Mouse (Mus musculus) right cerebral cortex, postnatal 36 days (tissue): ENCODE results near the gene Wbp2nl.
A peak's percentile ranks its signal among the peaks of the same experiment; 100 is the strongest.

Experiments
- DNase-seq, 2 experiments: peaks; one replicate each; pipeline ENCODE4 v3.0.0; 2022; ENCODE audit warnings: low spot score in 2 of 2, mixed read lengths in 1 of 2

Gene Wbp2nl

DNA sequence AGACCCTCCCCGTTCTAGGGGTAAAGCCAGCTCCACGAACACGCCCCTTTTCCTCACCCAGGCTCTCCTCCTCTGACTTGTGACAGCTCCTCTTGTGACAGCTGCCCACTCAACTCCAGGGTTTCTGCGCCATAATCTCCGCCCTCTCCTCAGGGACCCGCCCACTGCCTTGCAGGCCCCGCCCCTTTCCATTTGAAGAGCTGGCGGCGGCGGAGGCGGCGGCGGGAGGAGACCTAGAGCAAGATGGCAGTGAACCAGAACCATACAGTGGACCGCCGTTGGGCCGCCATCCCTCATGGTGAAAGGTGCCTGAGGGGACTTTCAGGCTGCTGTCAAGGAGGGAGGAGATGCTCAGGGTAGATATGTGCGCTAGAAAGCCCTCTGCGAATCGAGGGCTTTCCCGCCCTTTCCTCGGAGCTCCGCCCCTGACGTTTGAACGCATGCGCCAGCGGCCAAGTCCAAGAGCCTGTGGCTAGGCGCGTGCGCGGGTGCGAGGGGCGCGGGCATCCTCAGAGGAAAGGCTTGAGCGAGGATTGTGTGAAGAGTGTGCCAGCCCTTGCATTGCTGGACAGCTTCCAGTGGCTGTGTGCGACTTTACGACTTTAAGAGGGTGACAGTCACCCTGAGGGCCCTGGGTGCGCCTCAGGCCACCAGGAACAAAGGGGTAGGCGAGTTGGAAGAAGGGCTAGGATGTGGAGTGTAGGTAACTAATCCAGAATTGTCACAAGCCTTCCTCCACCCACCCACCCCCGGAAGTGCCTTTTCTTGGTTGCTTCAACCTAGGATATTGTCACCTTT, at the start of gene Wbp2nl:
Wbp2nl (plus strand) TSS at position 191 of the 798 bp plus-strand sequence.
- no peak for DNase-seq

DNA sequence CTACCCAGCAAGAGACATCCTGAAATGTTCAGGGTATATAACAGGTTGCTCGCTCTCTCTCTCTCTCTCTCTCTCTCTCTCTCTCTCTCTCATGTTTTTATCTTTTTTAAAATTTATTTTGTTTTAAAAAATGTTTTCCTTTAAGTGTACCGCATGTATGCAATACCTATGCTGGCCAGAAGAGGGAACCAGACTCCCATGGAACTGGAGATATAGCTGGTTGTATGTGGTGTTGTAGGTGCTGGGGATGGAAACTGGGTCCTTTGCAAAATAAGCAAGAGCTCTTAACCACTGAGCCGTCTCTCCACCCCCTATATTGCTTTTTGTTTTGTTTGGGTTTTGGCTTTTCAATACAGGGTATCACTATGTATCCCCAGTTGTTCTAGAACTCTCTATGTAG, 47.2 kb upstream of the Wbp2nl start:
- no peak for DNase-seq

DNA sequence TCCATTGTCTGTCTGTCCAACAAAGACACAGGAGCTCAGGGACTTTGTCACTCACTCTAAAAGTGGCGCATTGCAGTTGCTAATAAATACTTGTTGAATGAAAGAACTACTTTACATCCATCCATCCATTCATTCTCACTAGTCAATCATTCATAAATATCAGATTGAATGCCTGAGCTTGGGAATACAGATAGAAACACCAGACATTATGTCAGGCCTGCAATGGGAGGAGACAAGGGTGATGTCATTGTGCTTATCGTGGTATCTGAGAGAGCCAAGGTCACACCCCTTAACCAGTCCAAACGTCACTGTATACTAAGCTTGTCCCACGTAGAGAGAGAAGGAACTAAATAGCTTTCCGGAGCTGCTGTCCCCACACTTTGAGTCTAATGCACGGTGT, 46.7 kb upstream of the Wbp2nl start, which contains the start of gene 1500009C09Rik:
1500009C09Rik (plus strand) TSS at position 301 of the 400 bp plus-strand sequence.
- DNase-seq, result no peak

DNA sequence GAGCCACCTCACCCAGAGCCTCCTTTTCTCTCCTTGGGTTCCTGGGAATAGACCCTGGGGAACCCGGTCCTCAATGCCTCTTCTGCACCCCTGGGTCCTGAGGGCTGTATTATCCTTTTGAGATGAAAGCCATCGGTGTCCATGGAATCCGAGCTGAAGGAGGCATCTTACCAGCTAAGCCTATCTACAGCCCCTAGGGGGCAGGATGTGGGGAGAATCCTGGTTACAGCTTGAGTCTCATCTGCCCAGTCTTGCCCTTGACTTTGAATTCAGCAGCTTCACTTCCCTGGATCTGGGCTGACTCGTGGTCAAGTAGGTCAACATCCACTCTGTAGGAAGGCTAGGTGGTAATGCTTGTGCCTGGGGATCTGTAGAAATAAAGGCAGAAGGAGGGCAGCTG, 43.5 kb upstream of the Wbp2nl start:
- no peak for DNase-seq

DNA sequence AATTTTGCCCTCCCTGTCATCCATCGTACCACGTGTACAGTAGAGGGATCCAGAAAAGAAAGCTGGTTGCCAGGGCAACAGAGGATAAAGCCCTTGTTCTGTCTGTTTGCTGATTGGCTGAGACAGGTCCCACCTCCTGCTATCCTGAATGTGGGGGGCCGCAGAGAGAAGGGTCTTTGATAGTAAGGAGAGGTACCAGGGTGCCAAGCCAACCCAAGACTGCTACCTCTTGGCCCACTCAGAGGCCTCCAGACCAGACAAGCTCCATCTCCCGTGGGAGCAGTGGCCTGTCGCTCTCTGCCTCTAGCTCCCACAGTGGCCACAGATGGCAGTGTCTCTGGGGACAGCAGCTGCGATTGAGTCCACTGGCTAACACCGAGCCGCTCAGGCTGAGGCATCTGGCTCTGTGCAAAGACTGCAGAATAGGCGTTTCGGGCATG, 42.8 kb upstream of the Wbp2nl start:
- DNase-seq, result peak; percentile 84 to 91

- DNase-seq, result peak; percentile 48 to 62
Measured at GRCm38 (mm10) chr15:82259510-82259909, 39.2 kb upstream of the Wbp2nl start.

GRCm38 (mm10) chr15:82266356-82266755, 32.4 kb upstream of the Wbp2nl start:
- DNase-seq, result peak; percentile 44 to 58

GRCm38 (mm10) chr15:82268185-82268584, 30.6 kb upstream of the Wbp2nl start:
- DNase-seq, result no peak

DNA sequence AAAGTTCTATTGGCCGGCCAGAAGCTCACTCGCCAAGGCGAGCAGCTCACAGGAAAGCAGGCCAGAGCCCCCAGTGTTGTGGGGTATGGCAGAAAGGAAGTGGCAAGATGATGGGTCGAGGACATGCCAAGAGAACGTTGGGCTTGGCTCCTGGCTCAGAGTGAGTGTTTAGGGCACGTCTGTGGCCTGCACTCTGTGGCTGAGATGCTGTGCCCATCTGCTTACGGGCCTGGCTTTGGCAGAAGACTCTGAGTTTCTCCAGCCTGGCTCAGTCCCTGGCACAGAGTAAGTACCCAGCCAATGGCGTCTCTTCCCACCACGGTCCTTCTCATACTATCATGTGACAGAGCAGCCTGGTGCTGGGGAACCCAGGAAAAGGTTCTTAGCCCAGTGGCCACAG, 30.0 kb upstream of the Wbp2nl start:
- DNase-seq, result no peak

GRCm38 (mm10) chr15:82271201-82271600, 27.6 kb upstream of the Wbp2nl start:
- DNase-seq, result no peak

DNA sequence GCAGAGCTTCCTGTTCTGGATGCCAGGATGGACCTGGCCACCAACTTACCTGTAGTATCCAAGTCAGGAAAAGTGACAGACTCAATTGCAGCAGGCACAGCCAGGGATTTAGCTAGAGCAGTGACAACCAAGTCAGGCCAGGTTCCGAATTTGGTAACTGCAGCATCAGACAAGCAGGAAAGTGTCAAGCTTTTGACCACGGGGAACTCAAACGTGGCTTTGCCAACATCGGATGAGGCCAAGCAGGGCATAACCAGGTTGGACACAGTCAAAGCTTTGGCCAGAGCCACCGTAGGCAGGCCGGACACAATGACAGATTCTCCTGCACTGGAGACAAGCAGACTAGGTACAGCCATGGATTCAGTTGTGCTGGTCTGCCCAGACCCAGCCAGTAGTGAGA, 26.5 kb upstream of the Wbp2nl start:
- no peak for DNase-seq

DNA sequence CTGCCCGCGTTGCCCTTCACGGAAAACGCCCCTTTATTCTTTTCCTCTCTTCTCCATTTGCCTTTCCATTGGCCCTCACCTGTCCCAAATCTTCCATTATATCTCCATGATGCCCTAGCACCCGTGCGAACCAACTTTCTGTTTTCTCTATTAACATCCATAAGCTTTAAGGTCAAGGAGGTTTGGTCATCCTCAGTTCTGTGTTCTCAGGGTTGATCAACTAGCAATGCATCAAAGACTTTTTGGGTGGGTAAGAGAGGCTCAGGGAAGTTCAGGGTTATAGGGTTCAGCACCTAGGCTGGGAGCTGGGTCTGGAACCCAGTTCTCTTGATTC, 24.2 kb upstream of the Wbp2nl start, which contains the start of gene Sept3:
Sept3 (plus strand) TSS at position 301 of the 334 bp plus-strand sequence.
- DNase-seq, result no peak

DNA sequence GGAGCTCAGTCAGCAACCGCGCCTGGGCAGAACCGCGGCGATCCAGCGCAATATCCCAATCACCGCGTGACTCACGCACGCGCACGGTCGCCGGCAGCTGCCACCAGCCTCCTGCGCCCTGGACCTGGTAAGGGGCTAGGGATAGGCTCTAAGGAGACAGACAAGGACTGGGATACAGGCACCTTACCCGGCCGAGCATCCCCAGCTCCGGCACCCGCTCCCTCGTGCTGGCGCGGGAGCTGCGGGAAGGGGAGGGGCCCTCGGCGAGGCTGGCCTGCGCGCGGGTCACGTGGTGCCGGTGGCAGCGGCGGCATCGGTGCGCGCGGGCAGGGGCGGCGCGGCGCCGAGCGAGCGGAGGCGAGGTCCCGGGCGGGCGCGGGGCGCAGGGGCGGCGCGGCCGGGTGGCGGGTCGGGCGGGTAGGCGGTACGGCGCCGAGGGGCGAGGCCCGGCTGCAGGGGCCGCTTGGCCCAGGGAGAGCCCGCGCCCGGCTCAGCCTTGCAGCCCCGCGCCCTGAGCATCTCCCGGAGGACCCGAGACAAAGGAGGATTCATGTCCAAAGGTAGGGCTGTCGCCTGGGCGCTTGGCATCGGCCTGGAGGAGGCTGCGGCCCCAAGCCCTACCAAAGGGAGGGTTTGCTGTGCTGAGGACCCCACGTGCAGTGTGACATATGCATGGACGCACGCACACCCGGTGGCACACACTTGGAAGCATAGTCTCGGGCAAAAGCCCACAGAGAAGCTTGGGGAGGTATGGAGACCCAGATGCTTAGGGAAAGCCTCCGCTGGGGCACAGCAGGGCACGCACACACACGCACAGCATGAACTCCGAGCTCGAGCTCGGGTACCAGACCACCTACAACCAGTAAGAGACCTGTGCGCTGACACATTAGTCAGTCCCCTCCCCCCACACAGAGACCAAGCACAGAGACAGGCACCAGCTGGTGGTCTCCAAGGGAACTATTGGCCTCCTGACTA, 23.5 kb upstream of the Wbp2nl start:
- DNase-seq, result peak; percentile 64 to 65

GRCm38 (mm10) chr15:82277591-82277990, 21.2 kb upstream of the Wbp2nl start:
- DNase-seq, result peak; percentile 52 to 53

GRCm38 (mm10) chr15:82280638-82281037, 18.1 kb upstream of the Wbp2nl start:
- DNase-seq, result no peak

- DNase-seq, result no peak
Measured at GRCm38 (mm10) chr15:82286157-82286556, 12.6 kb upstream of the Wbp2nl start.

DNA sequence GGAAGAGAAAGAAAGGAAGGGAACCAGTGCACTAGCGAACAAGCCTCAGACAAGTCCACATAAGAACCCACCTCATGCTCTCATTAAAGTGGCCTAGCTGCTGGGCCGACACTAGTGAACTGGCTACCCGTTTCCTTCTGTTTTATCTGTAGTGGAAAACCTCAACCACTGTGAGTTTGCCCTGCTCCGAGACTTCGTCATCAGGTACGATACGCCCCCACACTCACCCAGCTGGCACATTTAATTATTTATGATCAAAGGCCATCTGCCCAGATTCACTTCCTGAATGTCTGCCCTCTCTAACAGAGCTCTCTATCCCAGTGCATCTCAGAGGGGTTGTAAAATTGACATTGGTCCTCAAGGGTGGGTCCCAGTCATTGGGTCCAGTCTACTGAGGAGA, 8.5 kb upstream of the Wbp2nl start:
- no peak for DNase-seq

DNA sequence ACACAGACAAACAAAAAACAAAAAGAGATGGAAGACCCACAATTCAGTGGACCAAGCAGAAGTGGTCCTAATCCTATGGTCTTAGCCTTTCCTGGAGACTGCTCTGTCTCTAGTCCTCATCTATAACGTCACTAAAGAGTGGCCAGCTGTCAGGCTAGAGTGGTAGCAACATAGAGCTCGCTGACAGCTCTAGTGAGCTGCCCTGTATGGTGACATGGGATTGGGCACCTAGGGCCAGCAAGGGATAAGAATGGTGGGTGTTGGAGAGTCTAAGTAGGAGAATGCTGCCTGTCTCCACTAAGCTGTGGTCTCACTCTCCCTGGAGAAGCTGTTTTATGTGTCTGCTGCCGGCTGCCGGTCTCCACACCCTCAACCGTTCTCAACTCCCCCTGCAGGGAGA, 5.9 kb upstream of the Wbp2nl start:
- DNase-seq, result no peak

- DNase-seq, result no peak
Measured at GRCm38 (mm10) chr15:82293271-82293711, 5.5 kb upstream of the Wbp2nl start.

DNA sequence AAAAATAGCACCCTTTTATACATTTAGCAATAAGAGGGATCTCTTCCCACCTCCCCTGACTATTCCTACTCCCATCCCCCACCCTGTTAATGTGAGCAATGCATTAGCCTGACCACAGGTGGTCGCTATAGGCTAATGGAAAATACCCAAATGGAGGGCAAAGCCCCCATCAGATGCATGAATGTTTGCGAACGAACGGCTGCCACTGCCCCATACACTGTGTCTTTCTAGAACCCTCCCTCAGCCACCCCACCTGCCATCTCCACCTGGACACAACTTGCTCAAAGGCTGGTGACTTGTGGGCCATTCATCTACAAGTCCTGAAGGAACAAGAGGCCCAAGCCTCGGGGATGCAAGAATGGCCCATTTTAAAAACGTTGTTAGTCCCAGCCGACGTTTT, 4.7 kb upstream of the Wbp2nl start:
- DNase-seq, result no peak

DNA sequence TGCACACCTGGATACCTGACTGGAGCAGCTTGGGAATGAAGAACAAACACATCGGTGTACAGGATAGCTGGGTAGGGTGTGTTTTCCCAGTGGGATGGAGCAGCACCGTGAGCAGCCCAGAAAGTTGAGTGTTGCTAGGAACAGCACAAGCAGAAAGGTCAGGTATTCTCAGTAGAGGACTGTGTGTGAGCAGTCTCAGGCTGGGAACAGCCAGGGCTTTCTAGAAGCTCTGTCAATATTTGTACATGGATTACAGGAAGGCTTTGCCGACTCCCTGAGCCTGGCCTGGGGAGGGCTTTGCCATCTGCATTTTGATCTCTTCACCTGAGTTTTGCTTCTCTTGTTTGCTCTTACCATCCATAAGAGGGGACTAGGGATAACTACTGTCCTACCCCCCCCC, 8.4 kb downstream of the Wbp2nl start:
- DNase-seq, result no peak

GRCm38 (mm10) chr15:82308416-82308815, 9.7 kb downstream of the Wbp2nl start:
- no peak for DNase-seq
